28 mouse cellular contexts compared by ENCODE assay signal in the genomic region with DNA sequence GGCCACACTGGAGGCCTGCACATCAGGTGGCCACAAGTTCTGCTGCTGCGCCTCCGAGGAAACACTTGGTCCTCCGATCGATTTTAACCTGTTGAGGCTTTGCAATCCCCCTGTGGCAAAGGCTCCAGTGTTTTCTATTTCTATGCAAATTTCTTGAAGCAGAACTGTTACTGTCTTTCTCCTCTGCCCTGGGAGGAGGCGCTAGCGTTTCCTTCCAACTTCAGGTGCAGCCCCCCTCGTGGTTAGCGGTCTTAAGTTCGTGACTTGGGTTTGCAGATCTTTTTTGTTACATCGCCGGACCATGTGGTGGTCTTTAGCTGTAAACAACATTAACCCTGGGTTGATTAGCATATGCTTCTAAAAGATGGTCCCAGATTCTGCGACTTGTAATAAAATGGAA. TPM values are rescaled to one million over a fixed set of nuclear protein-coding genes. Genes with fewer than 3 reads are reported as not detected.
"Had no signal": no experiment of that assay in that cellular context is flagged by ENCODE, and none has a peak within 500 bp of the region (broad histone marks: within the 10 kb centered on the region; RNA-seq: fewer than 3 reads in every experiment).

No protein-coding gene starts in this region.

- H3K9ac ChIP-seq: heart, embryonic 13.5 days; heart, embryonic 15.5 days; hindbrain, embryonic 13.5 days; hindbrain, embryonic 15.5 days; limb, embryonic 12.5 days; liver, embryonic 13.5 days had no signal

- H3K27ac ChIP-seq: heart, adult 2 months; heart, embryonic 13.5 days; heart, embryonic 15.5 days; hindbrain, embryonic 13.5 days; hindbrain, embryonic 15.5 days; hindbrain, postnatal 0 days; layer of hippocampus, adult 2 months; left cerebral cortex, adult 2 months; limb, embryonic 10.5 days; limb, embryonic 12.5 days; liver, embryonic 13.5 days had no signal

- H3K27me3 ChIP-seq: hindbrain, embryonic 15.5 days had no signal

- H3K4me2 ChIP-seq: heart, embryonic 11.5 days; heart, embryonic 13.5 days; heart, embryonic 15.5 days; hindbrain, embryonic 13.5 days; hindbrain, embryonic 15.5 days; limb, embryonic 12.5 days; liver, embryonic 11.5 days; liver, embryonic 13.5 days had no signal

- H3K9me3 ChIP-seq: heart, embryonic 13.5 days; heart, embryonic 15.5 days; hindbrain, embryonic 13.5 days; hindbrain, embryonic 15.5 days; limb, embryonic 10.5 days; limb, embryonic 12.5 days; liver, embryonic 13.5 days had no signal

- H3K4me3 ChIP-seq: heart, adult 2 months; heart, embryonic 13.5 days; heart, embryonic 15.5 days; hindbrain, embryonic 13.5 days; hindbrain, embryonic 15.5 days; layer of hippocampus, adult 2 months; left cerebral cortex, adult 2 months; limb, embryonic 10.5 days; limb, embryonic 12.5 days; liver, embryonic 13.5 days had no signal

RNA-seq across cellular contexts. Expression of a gene that starts 14.8 kb away (rescaled TPM):
- total RNA-seq: gastrocnemius, adult 18-20 months; gastrocnemius, adult 8-10 months; gastrocnemius, postnatal 14 days; gastrocnemius, postnatal 36 days had no signal

RNA-seq across cellular contexts. Expression of a gene that starts 42.1 kb away (rescaled TPM):
- total RNA-seq: gastrocnemius, adult 18-20 months; gastrocnemius, adult 8-10 months; gastrocnemius, postnatal 14 days; gastrocnemius, postnatal 36 days; heart, adult 2 months; heart, postnatal 14 days; heart, postnatal 36 days; hematopoietic stem cell, adult 5-6 weeks; layer of hippocampus, adult 2 months; layer of hippocampus, postnatal 10 days; layer of hippocampus, postnatal 25 days had no signal
- polyA plus RNA-seq: gonadal fat pad, adult 2 months; heart, adult 2 months; heart, embryonic 11.5 days; heart, embryonic 13.5 days; heart, embryonic 15.5 days; heart, postnatal 0 days; intestine, embryonic 14.5 days; intestine, embryonic 16.5 days; kidney, embryonic 14.5 days; kidney, embryonic 16.5 days; limb, embryonic 10.5 days; limb, embryonic 12.5 days; liver, embryonic 11.5 days; liver, embryonic 13.5 days had no signal
